Mouse (Mus musculus) adrenal gland, postnatal 10 days (tissue): Measurements from ENCODE around the gene Mlec. TPM values are rescaled to one million over a fixed set of nuclear protein-coding genes. Genes with fewer than 3 reads are reported as not detected.
A peak's percentile ranks its signal among the peaks of the same experiment; 100 is the strongest.

Experiments used
- DNase-seq: peaks from one replicate; pipeline ENCODE4 v3.0.0; 2021; ENCODE audit warnings: mixed read lengths
- long read RNA-seq, 2 experiments: library from polyadenylated mRNA; stranded (forward); transcript quantifications; one replicate each; pipeline ENCODE4 v2.0.0; 2021
- total RNA-seq, 2 experiments: library from RNA; stranded (reverse); gene quantifications; 2 replicates each; pipeline ENCODE4 v1.2.3; 2021

Mlec gene
- 100 to 1,000 TPM; 160 to 163 TPM for total RNA-seq
- long read RNA-seq, experiment 1, full-length matches to known transcripts, result 79 of 122 reads
- long read RNA-seq, experiment 1, partial matches to known transcripts, result 3 of 122 reads
- long read RNA-seq, experiment 1, other reads (novel, unspliced or antisense), result 40 of 122 reads
- long read RNA-seq, experiment 2, full-length matches to known transcripts, result 65 of 90 reads
- long read RNA-seq, experiment 2, partial matches to known transcripts, result 0 of 90 reads
- long read RNA-seq, experiment 2, other reads (novel, unspliced or antisense), result 25 of 90 reads

DNA sequence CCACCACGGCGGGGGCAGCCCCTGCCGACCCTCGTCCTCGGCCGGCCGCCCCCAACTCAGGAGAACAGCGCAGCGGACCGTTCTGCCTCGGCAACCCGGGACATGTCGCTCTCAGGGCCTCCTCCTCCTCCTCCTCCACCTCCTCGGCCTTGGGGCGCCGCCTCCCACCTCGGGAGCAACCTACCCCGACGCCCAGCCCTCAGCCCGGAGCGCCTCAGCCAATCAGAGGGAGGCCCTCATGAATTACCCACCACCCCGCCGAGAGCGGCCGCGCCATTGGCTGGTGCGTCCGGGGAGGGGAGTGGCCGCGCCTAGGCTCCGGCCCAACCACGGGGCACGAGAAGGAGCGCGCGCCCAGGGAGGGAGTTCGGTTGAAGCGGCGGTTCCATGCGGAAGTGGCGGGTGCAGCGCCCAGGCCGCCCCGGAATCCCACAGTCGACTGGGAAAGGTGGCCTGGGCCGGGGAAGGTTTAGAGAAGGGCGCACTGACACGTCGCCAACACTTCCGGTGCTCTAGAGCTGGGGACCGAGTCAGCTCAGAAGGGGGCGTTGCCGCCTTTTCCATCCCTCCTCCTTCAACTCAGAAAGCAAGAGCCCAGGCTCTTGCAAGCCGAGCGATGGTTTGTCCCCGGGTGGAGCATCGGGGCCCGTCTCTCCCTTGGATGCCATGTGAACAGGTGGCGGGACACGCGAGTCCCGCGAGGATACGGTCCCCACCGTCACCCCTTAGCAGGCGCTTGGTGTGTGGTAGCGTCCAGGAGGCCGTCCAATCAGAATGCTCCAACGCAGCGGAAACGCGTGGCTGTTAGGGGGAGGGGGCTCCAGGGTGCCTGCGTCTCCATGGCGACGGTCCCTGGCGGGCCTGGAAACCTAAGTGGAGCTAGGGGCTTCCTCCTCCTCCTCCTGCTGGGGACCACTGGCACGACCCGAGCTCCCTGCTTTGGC, at the start of gene Mlec:
TSS of gene Mlec (minus strand) at position 140 of the 944 bp plus-strand sequence.
- peak; percentile 99 for DNase-seq

- DNase-seq, result no peak
Observed at GRCm38 (mm10) chr5:115207244-115207643, 49.3 kb upstream of the Mlec start.

DNA sequence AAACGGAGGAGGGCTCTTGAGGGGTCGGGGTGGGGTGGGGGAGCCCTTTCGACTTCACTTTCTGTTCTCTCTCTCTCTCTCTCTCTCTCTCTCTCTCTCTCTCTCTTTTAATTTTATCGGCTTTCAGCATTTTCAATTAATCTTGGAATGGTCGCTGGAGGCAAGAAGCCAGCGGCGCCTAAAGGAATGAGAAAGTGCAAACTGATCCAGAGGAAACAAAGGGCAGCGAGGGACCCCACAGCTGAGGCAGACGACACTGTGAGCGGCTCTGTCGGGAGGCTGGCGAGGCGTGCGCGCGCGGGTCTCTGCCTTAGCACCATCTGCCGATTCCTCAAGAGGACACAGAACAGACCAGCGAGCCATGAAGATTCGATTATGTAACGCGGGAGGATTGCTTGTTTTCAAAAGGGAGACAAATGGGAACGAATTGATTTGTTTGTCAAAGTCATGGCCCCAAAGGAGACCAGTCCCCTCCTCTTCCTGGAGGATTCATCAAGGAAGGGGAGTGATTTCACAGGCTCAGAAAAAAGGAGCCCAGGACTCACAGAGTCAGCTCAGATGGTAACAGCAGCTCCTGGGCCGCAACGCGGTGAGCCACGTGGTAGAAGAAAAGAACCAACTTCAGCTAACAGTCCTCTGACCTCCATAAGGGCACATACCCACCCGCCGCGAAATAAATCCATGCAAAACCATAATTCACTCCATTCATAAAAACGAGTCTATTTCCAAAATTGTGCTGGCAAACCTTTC, 46.8 kb upstream of the Mlec start:
- no peak for DNase-seq

DNA sequence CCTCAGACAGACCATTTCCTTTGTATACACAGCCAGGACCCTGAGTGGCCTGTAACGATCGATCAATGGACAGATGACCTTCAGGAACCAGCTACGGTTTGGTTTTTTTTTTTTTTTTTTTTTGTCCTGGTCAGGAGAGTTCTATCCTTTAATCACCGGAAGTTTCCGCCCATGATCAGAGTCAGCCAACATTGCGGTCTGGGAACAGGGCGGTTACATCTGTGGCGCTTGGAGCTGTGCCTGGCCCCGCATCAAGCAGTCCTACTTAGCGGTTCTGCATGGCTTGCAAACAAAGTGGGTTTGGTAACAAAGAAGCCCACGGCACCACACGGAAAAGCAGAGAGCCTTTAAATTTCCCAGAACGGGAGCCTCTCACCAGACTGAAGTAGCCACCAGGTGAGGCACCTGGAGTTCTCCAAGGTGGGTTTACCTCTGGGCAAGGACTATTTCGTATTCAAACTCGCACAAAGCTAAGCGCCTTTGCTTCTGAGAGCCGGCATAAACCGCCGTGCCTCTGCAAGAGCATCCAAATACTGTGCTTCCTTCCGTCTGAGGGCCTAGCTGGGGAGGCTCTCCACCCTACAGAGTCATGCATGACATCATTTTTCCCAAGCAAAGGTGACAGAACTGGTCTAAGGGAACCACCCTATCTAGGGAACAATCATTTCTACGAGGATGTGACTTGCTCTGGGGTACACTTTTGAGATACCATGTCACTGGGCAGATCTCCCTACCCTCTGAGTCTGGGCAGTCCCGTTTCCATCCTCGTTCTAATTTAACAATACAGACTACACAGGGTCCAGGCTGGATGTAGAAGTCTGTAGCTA, 46.0 kb upstream of the Mlec start:
- no peak for DNase-seq

DNA sequence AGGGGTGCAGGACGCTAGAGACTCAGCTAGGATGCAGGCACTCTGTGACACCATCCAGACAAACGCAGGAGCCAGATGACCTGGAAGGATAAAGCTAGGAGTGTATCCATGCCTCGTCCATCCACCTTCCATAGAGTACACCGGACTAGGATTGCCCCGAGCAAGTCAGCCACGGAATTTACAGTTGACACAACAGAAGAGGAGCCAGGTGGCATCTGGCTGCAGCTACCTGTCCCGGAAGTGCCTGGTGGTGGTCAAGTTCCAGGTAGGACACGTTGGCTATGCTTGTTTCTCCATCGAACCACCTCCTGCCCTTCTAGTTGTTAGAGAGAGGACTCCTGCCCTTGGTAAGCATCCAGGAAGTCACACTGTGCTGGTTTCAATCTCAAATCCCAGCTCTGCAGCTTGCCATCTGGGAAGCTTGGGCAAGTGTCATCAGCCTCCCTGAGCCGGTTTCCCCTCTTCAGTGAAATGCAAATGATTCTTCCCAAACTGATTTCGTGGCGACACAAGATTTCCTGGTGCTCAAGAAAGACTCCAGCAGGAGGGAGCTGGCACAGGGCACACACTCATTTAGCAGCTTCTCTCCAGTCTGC, 36.7 kb upstream of the Mlec start:
- no peak for DNase-seq

DNA sequence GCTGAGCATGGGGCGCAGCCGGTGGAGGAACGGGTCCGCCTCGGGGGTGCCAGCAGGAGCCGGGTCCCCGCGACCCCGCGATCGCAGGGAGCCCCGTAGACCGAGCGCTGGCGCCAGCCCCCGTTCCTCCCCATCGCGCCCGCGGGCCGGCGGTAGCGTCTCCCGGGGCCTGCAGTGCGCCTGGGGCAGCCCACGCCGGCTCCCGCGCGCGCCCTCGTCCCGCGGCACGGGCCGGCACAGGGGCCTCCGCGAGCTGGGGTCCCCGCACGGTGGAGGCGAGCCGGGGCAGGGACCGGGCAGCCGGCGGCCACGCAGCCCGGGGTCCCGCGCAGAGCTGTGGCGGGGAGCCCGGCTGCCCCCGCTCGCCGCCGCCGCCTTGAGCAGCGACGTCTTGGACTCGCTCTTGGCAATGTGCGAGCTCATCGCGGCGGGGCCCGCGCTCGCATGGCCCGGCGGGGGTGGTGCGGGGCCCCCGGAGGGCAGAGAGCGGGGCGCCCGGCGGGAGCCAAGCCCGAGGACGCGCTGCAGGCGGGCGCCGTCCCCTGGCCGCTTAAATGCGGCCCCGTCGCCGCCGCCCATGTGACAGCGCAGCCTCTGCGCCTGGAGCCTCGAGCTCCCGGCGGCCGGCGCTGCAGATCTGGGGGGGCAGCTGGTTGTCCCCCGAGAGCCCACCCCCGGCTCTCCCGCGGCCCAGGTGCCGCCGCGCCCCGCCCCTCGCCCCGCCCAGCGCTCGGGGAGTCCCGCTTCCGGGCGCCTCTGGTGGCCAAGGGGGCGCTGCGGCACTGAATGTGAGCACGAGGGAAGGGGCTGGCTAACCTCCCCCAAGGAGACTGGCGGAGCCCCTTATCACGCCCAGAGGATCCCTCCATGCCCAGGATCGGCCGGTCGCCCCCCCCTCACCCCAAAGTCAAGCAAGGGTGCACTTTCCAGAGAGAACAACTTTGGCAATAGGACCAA, 36.0 kb upstream of the Mlec start, which contains the start of gene Cabp1:
TSS of gene Cabp1 (minus strand) at position 713 of the 957 bp plus-strand sequence.
- DNase-seq, result peak; percentile 65

DNA sequence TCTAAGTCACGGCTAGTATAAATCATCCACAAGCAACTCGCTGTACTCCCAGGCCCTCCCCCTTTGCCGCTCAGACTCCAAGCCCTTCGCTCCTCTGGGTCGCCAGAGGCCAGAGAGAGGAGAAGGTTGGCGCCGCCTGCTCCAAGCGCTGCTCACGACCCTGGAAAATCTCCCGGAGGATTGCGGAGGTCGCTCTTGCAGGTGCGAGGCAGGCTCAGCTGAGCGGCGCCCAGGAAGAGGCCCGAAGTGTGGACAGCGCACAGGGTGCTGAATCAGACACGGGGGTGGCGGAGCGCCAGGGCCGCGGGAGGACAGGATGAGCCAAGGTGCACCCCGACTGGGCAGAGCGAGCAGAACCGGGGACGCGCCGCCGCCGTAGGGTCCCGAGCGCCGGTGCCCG, 35.2 kb upstream of the Mlec start:
- peak; percentile 88 for DNase-seq

DNA sequence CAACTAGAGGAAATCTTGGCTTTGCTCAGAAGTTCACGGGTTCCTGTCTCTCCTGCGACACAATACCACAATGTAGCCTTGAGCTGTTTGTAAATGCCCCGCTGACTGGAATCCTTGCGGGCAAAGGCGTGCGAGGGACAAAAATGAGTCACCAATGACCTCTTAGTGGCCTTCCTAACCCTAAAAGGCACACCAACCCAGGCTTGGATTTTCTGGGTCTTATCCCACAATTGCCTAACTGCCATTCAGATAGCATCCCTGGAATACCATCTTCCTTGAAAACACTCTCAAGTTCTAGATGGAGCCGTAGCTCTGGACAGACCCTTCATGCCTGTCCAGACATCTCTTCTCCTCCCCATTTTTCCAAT, 34.8 kb upstream of the Mlec start:
- DNase-seq, result no peak

GRCm38 (mm10) chr5:115191880-115192827, 34.2 kb upstream of the Mlec start:
- DNase-seq, result peak; percentile 36

DNA sequence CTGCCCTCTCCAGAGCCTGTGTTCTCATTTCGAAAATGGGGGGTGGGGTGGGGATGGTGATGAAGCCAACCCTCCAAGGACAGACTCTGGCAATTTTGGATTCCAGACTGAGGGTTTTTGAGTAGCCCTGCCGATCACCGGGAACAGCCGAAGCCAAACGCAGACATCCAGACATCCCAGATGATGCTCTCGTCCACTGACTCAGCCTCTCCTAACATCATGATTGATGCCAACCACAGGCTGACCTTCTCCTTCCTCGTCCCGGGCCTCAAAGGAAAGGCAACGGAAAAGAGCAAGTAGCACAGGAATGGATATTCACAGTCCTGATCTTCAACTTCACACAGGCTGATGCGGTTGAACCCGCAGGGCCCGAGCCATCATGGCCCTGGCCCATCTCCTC, 32.1 kb upstream of the Mlec start:
- DNase-seq, result no peak

- DNase-seq, result peak; percentile 56
Observed at GRCm38 (mm10) chr5:115188824-115189223, 30.8 kb upstream of the Mlec start.

DNA sequence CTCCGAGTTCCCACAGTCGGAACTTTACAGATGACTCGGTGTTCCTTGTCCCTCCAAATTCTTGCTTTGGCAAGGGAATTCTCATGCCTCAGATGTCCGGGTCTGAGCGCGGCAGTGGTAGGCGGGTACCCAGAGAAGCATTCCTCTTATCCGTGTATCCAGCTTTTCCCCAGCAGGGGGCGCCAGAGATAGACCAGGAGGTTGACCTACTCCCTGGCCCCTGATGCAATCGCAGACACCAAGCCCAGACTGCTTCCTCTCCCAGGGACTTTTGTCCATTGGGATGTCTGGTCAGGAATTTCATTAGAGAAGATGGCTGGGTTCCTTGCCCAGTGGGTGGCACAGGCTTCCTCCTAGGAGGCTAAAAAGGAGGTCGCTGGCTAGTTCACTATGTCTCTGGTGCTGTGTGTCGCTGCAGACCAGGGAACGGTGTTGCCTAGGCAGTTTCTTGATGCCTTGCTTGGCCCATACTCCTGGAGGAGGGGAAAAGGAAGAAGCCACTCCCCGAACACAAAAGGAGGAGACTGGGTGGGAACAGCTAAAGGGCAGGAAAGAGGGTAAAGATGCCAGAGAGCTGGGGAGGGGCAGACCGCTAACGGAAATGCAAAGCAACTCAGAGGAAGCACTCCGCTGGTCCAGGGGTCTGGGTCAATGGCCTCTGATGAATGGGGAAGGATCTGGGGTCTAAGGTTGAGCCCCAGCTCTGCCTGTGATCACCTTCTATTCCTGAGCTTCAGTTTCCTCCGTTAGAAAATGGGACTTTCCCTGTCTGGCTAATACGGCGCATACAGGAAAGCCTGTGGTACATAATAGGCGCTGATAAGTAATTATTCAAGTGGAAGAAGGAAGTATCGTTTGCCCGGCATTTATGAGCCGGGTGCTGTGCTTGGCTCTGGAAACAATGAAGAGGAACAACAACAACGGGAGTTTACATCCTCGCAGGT, 29.5 kb upstream of the Mlec start:
- DNase-seq, result peak; percentile 97

- no peak for DNase-seq
Observed at GRCm38 (mm10) chr5:115186371-115187073, 28.5 kb upstream of the Mlec start.

DNA sequence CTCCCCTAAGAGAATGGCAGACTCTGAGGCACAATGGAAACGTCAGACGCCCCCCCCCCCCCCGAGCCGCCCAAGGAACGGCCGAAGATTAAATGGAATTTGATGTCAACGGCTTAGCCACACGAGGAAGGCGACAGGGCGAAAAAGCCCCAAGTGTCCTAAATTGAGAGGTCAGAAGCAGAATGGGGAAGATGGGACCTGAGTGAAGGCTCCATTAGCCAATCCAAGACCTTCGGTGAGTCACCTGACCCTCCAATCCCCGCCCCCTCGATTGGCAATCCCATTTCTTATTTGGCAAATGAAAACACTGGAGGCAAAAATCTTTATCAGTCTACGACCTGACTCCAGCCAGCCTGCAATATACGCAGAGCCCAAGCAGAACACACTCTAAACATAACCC, 26.7 kb upstream of the Mlec start:
- peak; percentile 56 for DNase-seq

DNA sequence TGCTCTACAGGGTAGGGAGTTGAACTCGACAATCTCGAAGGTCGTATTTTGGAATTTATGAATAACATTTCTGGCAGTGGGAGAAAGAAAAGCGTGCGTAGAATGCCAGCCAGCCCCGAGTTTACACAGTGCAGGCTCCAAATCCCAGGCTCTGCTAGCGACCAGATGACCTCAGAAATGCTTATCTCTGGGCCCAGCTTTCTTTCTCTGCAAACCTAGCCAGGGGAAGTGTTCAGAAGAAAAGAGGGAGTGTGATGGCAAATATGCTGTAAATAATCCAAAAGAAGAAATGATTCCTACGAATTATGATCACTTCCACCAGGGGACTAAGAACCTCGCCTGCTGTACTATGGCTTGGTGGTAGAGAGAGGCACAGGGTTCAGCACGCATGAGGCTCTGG, 25.5 kb upstream of the Mlec start:
- DNase-seq, result no peak

GRCm38 (mm10) chr5:115182925-115183324, 24.9 kb upstream of the Mlec start:
- no peak for DNase-seq
